Comparison of ENCODE assay signal across 7 mouse cellular contexts in the genomic region with DNA sequence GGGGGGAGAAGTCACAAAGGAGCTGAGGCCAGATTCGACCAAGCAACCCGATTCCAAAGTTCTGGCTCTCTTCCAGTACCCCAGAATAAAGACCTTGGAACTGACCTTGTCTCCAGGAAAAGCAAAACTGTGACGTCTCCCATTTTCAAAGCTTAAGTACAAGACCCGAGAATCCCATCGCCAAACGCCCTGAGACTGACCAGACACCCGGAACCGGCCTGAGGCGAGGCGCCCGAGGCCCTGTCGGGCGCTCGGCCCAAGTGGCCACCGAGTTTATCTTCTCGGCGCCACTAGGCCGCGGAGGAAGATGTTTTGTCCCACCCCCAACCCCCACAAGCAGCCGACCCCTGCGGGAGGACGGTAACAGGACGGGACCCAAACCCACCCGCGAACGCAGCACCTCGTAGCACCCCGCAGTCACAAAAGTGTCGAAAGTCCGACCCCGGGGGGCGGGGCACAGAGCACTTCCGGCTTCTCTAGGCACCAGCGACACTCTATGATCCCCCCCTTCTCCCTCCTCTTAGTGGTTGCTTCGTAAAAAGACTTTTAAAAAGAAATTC. TPM values are rescaled to one million over a fixed set of nuclear protein-coding genes. Genes with fewer than 3 reads are reported as not detected.
DNase-seq lines count a peak whose midpoint lies in the region; ATAC-seq and TF ChIP-seq lines count a peak whose summit lies in the region.

A gene (minus strand): TSS at position 469 of the 560 bp plus-strand sequence.

- peak within 1 kb of the TSS; percentile 84 for H3K9ac ChIP-seq in intestine, postnatal 0 days (ENCODE audit: low read depth, low read length)
- peak within 1 kb of the TSS; percentile 84 for H3K9ac ChIP-seq in midbrain, embryonic 13.5 days (replicated peaks)

- no peaks in the 10 kb centered on the region for H3K27me3 ChIP-seq in intestine, postnatal 0 days (replicated peaks; ENCODE audit: control insufficient read depth, insufficient read depth, low read length)
- H3K27me3 ChIP-seq in limb, embryonic 10.5 days (ENCODE audit: low read depth, poor library complexity, severe bottlenecking) = no peaks in the 10 kb centered on the region
- H3K27me3 ChIP-seq in midbrain, embryonic 13.5 days = no peaks in the 10 kb centered on the region; the same call in 1 of the 2 replicates

- peak within 1 kb of the TSS; percentile 85 for H3K4me3 ChIP-seq in intestine, postnatal 0 days (ENCODE audit: low read depth, low read length)
- H3K4me3 ChIP-seq in limb, embryonic 10.5 days = peak within 1 kb of the TSS; percentile 81
- peak within 1 kb of the TSS; percentile 85 for H3K4me3 ChIP-seq in midbrain, embryonic 13.5 days (replicated peaks)

- WGBS in intestine, postnatal 0 days = 2% methylated on average over 35 of the region's 35 CpGs
- WGBS in limb, embryonic 10.5 days = under 1% methylated on average over 35 of the region's 35 CpGs
- WGBS in midbrain, embryonic 13.5 days = under 1% methylated on average over 35 of the region's 35 CpGs

- TF ChIP-seq CTCF in intestine, postnatal 0 days (IDR thresholded peaks at IDR 0.05; ENCODE audit: low read depth) = no peak

- peaks cover 7% of the 10 kb centered on the region for H3K36me3 ChIP-seq in intestine, postnatal 0 days (ENCODE audit: control insufficient read depth, insufficient read depth)
- H3K36me3 ChIP-seq in limb, embryonic 10.5 days = peaks cover 28% of the 10 kb centered on the region
- peaks cover 18% of the 10 kb centered on the region for H3K36me3 ChIP-seq in midbrain, embryonic 13.5 days

- DNase-seq in adrenal gland, adult 8-10 months = peak; percentile 68
- DNase-seq in embryo, embryonic 9.5 days (ENCODE audit: extremely low spot score) = peak; percentile 87
- DNase-seq in gonadal fat pad, adult 2 months (ENCODE audit: low read depth) = no peak
- DNase-seq in limb, embryonic 10.5 days (ENCODE audit: low spot score) = peak; percentile 88
- peak; percentile 76 for DNase-seq in spleen, adult 12 weeks (ENCODE audit: low spot score)

- peak; percentile 92 for ATAC-seq in intestine, postnatal 0 days
- peak; percentile 97 for ATAC-seq in midbrain, embryonic 13.5 days

- peak within 1 kb of the TSS; percentile 67 for H3K4me2 ChIP-seq in intestine, postnatal 0 days (replicated peaks; ENCODE audit: low read depth)
- H3K4me2 ChIP-seq in midbrain, embryonic 13.5 days (replicated peaks) = peak within 1 kb of the TSS; percentile 83

- 0 out of 2 replicates have a peak, but pooled peaks cover 5% of the 10 kb centered on the region for H3K4me1 ChIP-seq in intestine, postnatal 0 days (replicated peaks; ENCODE audit: control insufficient read depth, insufficient read depth, low read length)
- peaks cover 11% of the 10 kb centered on the region for H3K4me1 ChIP-seq in limb, embryonic 10.5 days
- peaks cover 27% of the 10 kb centered on the region for H3K4me1 ChIP-seq in midbrain, embryonic 13.5 days (replicated peaks)

- peak within 1 kb of the TSS; percentile 79 for H3K27ac ChIP-seq in intestine, postnatal 0 days (ENCODE audit: low read depth, low read length)
- peak within 1 kb of the TSS; percentile 94 for H3K27ac ChIP-seq in limb, embryonic 10.5 days
- peak within 1 kb of the TSS; percentile 70 for H3K27ac ChIP-seq in midbrain, embryonic 13.5 days

- no peaks in the 10 kb centered on the region for H3K9me3 ChIP-seq in intestine, postnatal 0 days (ENCODE audit: control insufficient read depth)
- H3K9me3 ChIP-seq in limb, embryonic 10.5 days (replicated peaks) = no peaks in the 10 kb centered on the region
- H3K9me3 ChIP-seq in midbrain, embryonic 13.5 days = no peaks in the 10 kb centered on the region

RNA-seq across cellular contexts. Expression of the gene that starts here (rescaled TPM):
- 10 to 100 TPM; 55.7 to 74.1 (median 68.0) TPM for total RNA-seq in adrenal gland, adult 8-10 months (2022)
- 24.0 and 29.1 TPM in 2 replicates for polyA plus RNA-seq in gonadal fat pad, adult 2 months (2012; rRNA removed)
- polyA plus RNA-seq in intestine, postnatal 0 days (2015; fragmentation: Nextera tagmentation; extraction: Ambion mirVana) = 37.1 and 40.6 TPM in 2 replicates
- 88.7 and 100 TPM in 2 replicates for polyA plus RNA-seq in limb, embryonic 10.5 days (2016; fragmentation: Nextera tagmentation; extraction: Ambion mirVana)
- polyA plus RNA-seq in midbrain, embryonic 13.5 days (2015; fragmentation: Nextera tagmentation; extraction: Ambion mirVana) = 94.9 and 95.7 TPM in 2 replicates
